Mouse (Mus musculus) brain, embryonic 14.5 days (tissue): ENCODE results near the gene Ttc39d. TPM values are rescaled to one million over a fixed set of nuclear protein-coding genes. Genes with fewer than 3 reads are reported as not detected.
A peak's percentile ranks its signal among the peaks of the same experiment; 100 is the strongest.
"Not testable (repeated sequence)": the region's sequence is repeated elsewhere in the genome, so short reads cannot be mapped to it uniquely, and the experiment has no call there.

Source experiments
- DNase-seq: peaks from one replicate; pipeline ENCODE4 v3.0.0-alpha.2; 2011; ENCODE audit warnings: low read depth
- CTCF ChIP-seq: fragments of 200-500 bp; IDR thresholded peaks from 2 replicates; pipeline ENCODE4 v1.5.1; 2012; ENCODE audit warnings: inconsistent platforms, mild to moderate bottlenecking, moderate library complexity, borderline replicate concordance; ENCODE audit not compliant: insufficient read depth, insufficient read length; ENCODE audit errors: extremely low read depth
- POLR2A ChIP-seq: fragments of 200-500 bp; IDR thresholded peaks from 2 replicates; pipeline ENCODE4 v1.6.1; 2012; ENCODE audit warnings: mild to moderate bottlenecking, inconsistent platforms, borderline replicate concordance; ENCODE audit not compliant: poor library complexity, insufficient read depth, insufficient read length, severe bottlenecking; ENCODE audit errors: extremely low read depth
- polyA plus RNA-seq: library from polyadenylated mRNA; depleted of rRNA; stranded (reverse); fragments of >200 nt; gene quantifications from 2 replicates; pipeline ENCODE4 v1.2.3, GENCODE M21; 2012

The Ttc39d gene
- polyA plus RNA-seq, 1 experiment: 0.05 TPM

- TF ChIP-seq POLR2A (no peak), CTCF (no peak)
- DNase-seq: no peak
Observed at GRCm38 (mm10) chr17:80174699-80175385, 32.4 kb upstream of the Ttc39d start.

- DNase-seq: no peak
- TF ChIP-seq POLR2A (no peak), CTCF (no peak)
Observed at GRCm38 (mm10) chr17:80175386-80175739, 31.9 kb upstream of the Ttc39d start.

- TF ChIP-seq POLR2A (no peak), CTCF (no peak)
- DNase-seq: no peak
Observed at GRCm38 (mm10) chr17:80175966-80176365, 31.3 kb upstream of the Ttc39d start.

- not testable (repeated sequence) for DNase-seq
Observed at GRCm38 (mm10) chr17:80178846-80179245, 28.4 kb upstream of the Ttc39d start.

DNA sequence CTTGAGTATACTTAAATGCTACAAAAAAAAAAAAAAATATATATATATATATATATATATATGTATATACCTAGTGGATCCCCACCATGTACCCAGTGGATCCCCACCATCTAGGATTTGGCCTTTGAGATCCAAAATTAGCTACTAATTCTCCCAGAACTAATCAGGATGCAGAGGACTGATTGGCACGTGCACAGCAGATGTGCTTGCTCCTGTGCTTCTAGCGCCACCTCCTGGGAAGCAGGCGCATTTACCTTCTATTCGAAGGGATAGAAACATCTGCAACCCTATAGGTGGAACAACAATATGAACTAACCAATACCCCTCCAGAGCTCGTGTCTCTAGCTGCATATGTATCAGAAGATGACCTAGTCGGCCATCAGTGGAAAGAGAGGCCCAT is 27.3 kb upstream of the Ttc39d start:
- TF ChIP-seq CTCF (peak; percentile 92), POLR2A (no peak)
- DNase-seq: peak; percentile 92

DNA sequence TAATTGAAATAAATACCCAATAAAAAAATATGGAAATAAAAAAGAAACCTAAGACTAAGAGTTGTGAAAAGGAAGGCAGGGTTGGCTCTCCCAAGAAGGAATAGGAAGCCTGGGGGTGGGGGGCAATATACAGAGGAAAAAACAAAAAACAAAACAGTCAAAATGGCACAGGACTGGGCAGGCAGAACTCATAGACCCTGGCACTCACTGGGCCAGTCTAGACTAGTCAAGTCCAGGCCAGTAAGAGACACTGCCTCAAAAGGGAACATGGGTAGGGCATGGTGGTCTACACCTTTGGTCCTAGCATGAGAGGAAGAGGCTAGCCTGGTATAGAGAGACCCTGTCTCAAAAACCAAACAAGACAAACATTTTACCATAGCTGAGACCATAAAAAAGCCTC is 26.8 kb upstream of the Ttc39d start:
- TF ChIP-seq POLR2A: no peak
- no peak for TF ChIP-seq CTCF
- DNase-seq: no peak

DNA sequence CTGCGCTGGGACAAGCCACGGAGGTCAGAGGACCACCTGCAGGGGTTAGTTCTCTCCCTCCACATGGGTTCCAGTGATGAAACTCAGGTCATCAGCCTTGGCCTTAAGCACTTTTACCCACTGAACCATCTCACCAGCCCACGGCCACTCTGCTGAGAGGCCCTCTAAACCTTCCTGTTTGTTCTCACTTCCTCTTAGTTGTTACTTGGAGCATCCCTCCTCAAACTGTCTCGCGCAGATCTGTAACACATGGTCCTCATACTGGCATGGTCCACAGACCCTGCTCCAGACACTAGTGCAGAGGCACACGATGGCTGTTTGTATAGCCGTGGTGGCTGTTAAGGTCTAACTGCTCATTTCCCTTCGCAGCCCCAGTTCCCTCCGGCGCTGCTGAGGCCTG is 23.6 kb upstream of the Ttc39d start:
- no peak for TF ChIP-seq CTCF
- TF ChIP-seq POLR2A: no peak

GRCm38 (mm10) chr17:80193075-80193474 is 14.2 kb upstream of the Ttc39d start:
- TF ChIP-seq POLR2A: no peak
- TF ChIP-seq CTCF: peak; percentile 9; the same call in 1 of the 2 replicates
- peak; percentile 52 for DNase-seq

More for the DNA sequence above, 23.6 kb upstream of the Ttc39d start:
- no peak for DNase-seq

DNA sequence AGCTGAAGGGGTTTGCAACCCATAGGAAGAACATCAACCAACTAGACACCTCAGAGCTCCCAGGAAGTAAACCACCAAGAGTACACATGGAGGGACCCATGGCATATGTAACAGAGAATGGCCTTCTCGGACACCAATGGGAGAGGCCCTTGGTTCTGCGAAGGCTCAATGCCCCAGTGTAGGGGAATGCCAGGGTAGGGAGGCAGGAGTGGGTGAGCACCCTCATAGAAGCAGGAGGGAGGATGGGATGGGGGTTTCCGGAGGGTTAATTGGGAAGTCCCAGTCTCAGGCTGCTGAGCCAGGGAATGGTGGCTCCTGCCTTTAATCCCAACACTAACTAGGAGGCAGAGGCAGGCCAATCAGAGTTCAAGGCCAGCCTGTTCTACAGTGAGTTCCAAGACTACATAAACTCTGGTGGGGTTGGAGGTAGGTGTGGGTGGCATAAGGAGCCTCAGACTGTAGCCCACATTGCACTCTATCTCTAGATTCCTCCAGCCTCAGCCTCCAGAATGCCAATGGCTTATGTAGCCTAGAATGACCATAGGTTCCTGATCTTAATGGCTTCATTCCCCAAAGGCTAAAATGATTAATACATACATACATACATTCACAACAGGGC is 8.0 kb upstream of the Ttc39d start:
- TF ChIP-seq CTCF: no peak
- TF ChIP-seq POLR2A: no peak
- no peak for DNase-seq

- no peak for TF ChIP-seq POLR2A
- TF ChIP-seq CTCF: no peak
- DNase-seq: no peak
Observed at GRCm38 (mm10) chr17:80205657-80206056, 1.6 kb upstream of the Ttc39d start.

DNA sequence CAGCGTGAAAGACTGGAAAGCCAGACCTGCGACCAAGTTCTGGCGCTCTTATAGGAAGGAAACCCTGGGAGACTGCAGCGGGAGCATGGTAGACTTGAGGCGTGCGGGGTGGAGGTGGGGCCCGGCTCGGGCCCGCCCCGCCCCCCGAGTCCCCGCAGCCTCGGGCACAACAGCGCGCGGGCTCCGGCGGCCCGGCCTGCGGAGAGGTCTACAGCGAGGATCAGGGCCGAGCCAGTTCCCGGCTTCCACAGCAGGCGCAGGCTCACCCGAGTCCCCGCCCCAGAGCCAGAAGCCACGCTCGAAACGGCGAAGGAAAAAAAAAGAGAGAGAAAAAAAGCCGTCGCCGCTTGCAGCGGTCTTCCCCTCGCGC is 974 bp upstream of the Ttc39d start:
- peak; percentile 75 for DNase-seq
- TF ChIP-seq POLR2A: peak; percentile 38; the same call in 1 of the 2 replicates
- TF ChIP-seq CTCF: no peak

GRCm38 (mm10) chr17:80213998-80214397 is 6.7 kb downstream of the Ttc39d start:
- DNase-seq: not testable (repeated sequence)

DNA sequence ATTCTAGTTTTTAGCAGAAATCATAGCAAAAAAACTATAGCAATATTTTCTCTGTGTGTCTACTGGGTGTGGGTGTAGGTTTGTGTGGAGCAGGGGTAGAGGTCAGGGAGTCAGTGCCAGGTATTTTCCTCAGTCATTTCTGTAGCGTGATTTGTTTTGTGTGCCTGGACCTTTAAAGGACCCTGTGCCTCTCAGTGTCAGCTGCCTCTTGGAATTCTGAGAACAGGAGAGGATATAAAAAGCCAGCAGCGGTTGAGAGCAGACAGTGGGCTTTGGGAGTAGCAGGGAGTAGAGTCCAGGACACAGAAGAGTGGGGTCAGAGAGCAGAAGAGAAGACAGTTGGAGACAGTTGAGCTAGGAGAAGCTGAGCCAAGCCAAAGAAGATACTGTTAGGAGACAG is 12.9 kb downstream of the Ttc39d start:
- DNase-seq: no peak
- TF ChIP-seq CTCF (no peak), POLR2A (no peak)

GRCm38 (mm10) chr17:80221202-80221601 is 13.9 kb downstream of the Ttc39d start:
- no peak for TF ChIP-seq POLR2A
- TF ChIP-seq CTCF: no peak

More at GRCm38 (mm10) chr17:80221202-80221601, 13.9 kb downstream of the Ttc39d start:
- no peak for DNase-seq
